Mouse (Mus musculus): Measurements from ENCODE around the gene Noct. TPM values are rescaled to one million over a fixed set of nuclear protein-coding genes. Genes with fewer than 3 reads are reported as not detected.

Noct gene
- polyA plus RNA-seq, 1 experiment from 2014 or later = 4.2 TPM

- H3K4me2 ChIP-seq (replicated peaks; ENCODE audit: low read depth, low read length) = no peak overlapping the region
- H3K4me3 ChIP-seq (ENCODE audit: low read depth, low read length) = no peak overlapping the region
- no peaks in the 10 kb centered on the region for H3K36me3 ChIP-seq (ENCODE audit: insufficient read depth, low read length)
- H3K27me3 ChIP-seq (replicated peaks; ENCODE audit: insufficient read depth, low read length) = no peaks in the 10 kb centered on the region
- DNase-seq (ENCODE audit: low spot score) (peak; percentile 53), ATAC-seq (no peak)
- no peak overlapping the region for H3K27ac ChIP-seq (ENCODE audit: low read length)
- H3K9me3 ChIP-seq (ENCODE audit: low read length) = no peaks in the 10 kb centered on the region
- no peak overlapping the region for H3K9ac ChIP-seq (replicated peaks; ENCODE audit: low read depth)
- TF ChIP-seq EP300 (IDR thresholded peaks at IDR 0.05) = no peak
- TF ChIP-seq CTCF (IDR thresholded peaks at IDR 0.05) = no peak
- no peaks in the 10 kb centered on the region for H3K4me1 ChIP-seq (ENCODE audit: insufficient read depth, low read depth, low read length)
- 58% methylated on average over 1 of the region's 1 CpGs for WGBS
Measured at GRCm38 (mm10) chr3:51296790-51297189, 72.5 kb downstream of the Noct start.

Small RNA genes within 50 kb of the gene (microRNA-seq; reads per million reads assigned to microRNA genes)
- gene Gm24282 = not detected

Other genes with a start within 250 kb of the Noct start
- gene Elf2, start 116.2 kb downstream of the Noct start, polyA plus RNA-seq (2015; fragmentation: Nextera tagmentation; extraction: Ambion mirVana) = 55.8 and 62.6 TPM in 2 replicates
- not detected in 2 replicates for gene Mgarp, start 172.3 kb downstream of the Noct start, polyA plus RNA-seq (2015; fragmentation: Nextera tagmentation; extraction: Ambion mirVana)
- 498 and 517 TPM in 2 replicates for gene Ndufc1, start 184.5 kb downstream of the Noct start, polyA plus RNA-seq (2015; fragmentation: Nextera tagmentation; extraction: Ambion mirVana)
- gene Naa15, start 190.7 kb downstream of the Noct start, polyA plus RNA-seq (2015; fragmentation: Nextera tagmentation; extraction: Ambion mirVana) = 12.7 and 16.9 TPM in 2 replicates

Measured in lung, postnatal 0 days (tissue).